Mouse (Mus musculus) olfactory bulb, adult 2 months (tissue): ENCODE results near the gene Adam8. TPM values are rescaled to one million over a fixed set of nuclear protein-coding genes. Genes with fewer than 3 reads are reported as not detected.

ENCODE experiments used
- H3K27ac ChIP-seq: fragments of 200-500 bp; 2 replicates; pipeline ENCODE4 v1.5.1; 2012; ENCODE audit warnings: low read depth, low read length; ENCODE audit not compliant: insufficient read depth
- H3K4me1 ChIP-seq: fragments of 200-500 bp; 2 replicates; pipeline ENCODE4 v1.6.1; 2012; ENCODE audit warnings: low read length; ENCODE audit not compliant: control insufficient read depth, insufficient read depth
- H3K4me3 ChIP-seq: fragments of 200-500 bp; 2 replicates; pipeline ENCODE4 v1.5.1; 2012; ENCODE audit warnings: mild to moderate bottlenecking, low read depth, low read length, moderate library complexity; ENCODE audit not compliant: insufficient read depth
- CTCF ChIP-seq: fragments of 200-500 bp; IDR thresholded peaks from 2 replicates; pipeline ENCODE4 v1.5.1; 2012; ENCODE audit warnings: low read depth, mild to moderate bottlenecking, low read length, moderate library complexity; ENCODE audit not compliant: insufficient read depth
- POLR2A ChIP-seq: fragments of 200-500 bp; IDR thresholded peaks from 2 replicates; pipeline ENCODE4 v1.6.1; 2012; ENCODE audit warnings: mild to moderate bottlenecking, low read depth, low read length, moderate library complexity; ENCODE audit not compliant: insufficient read depth
- WGBS: fragments of 180-500 bp; shearing (Covaris S2); methylation state at CpG from one replicate; pipeline ENCODE4 v1.1.7; 2018; 5-methylcytosine and 5-hydroxymethylcytosine counted together
- polyA plus RNA-seq: library from polyadenylated mRNA; stranded (reverse); fragments of >200 nt; gene quantifications from 2 replicates; pipeline ENCODE4 v1.2.4, GENCODE M21; 2012; ENCODE audit warnings: low replicate concordance; ENCODE audit not compliant: missing spikeins, insufficient read depth, insufficient read length

Gene Adam8
- polyA plus RNA-seq = not detected in 2 replicates

- no peaks in the 10 kb centered on the region for H3K4me1 ChIP-seq
- WGBS = 38% methylated on average over 7 of the region's 7 CpGs
- H3K27ac ChIP-seq = no peak within 1 kb of the TSS
- TF ChIP-seq POLR2A (no peak), CTCF (no peak)
- no peak within 1 kb of the TSS for H3K4me3 ChIP-seq
These were observed at the start of gene Adam8 for GRCm38 (mm10) chr7:139992406-139992805. Gene Adam8, minus strand, starts transcription at chr7:139992562.

GRCm38 (mm10) chr7:140037171-140037555, 44.8 kb upstream of the Adam8 start:
- H3K27ac ChIP-seq = no peak overlapping the region
- H3K4me1 ChIP-seq = peaks cover 12% of the 10 kb centered on the region
- TF ChIP-seq CTCF (no peak), POLR2A (no peak)
- 40% methylated on average over 3 of the region's 3 CpGs for WGBS
- H3K4me3 ChIP-seq = peak overlapping the region; percentile 86

- TF ChIP-seq POLR2A (peak; percentile 91), CTCF (no peak)
- peak within 1 kb of the TSS; percentile 86 for H3K4me3 ChIP-seq
- WGBS = under 1% methylated on average over 69 of the region's 69 CpGs
- peaks cover 12% of the 10 kb centered on the region for H3K4me1 ChIP-seq
- peak within 1 kb of the TSS; percentile 38; the same call in 1 of the 2 replicates for H3K27ac ChIP-seq
These were observed 44.2 kb upstream of the Adam8 start, which contains the start of the genes Zfp511 and Tubgcp2 for GRCm38 (mm10) chr7:140036281-140037170. Gene Zfp511, plus strand, starts transcription at chr7:140036391. Gene Tubgcp2, minus strand, starts transcription at chr7:140036669.

- peaks cover 12% of the 10 kb centered on the region for H3K4me1 ChIP-seq
- H3K4me3 ChIP-seq = peak overlapping the region; percentile 86
- H3K27ac ChIP-seq = no peak overlapping the region
- TF ChIP-seq CTCF (no peak), POLR2A (no peak)
- 10% methylated on average over 7 of the region's 7 CpGs for WGBS
These were observed 43.1 kb upstream of the Adam8 start for GRCm38 (mm10) chr7:140035456-140035855.

- Histone ChIP-seq H3K27ac (no peak overlapping the region), H3K4me3 (no peak overlapping the region), H3K4me1 (peaks cover 12% of the 10 kb centered on the region)
- 97% methylated on average over 9 of the region's 9 CpGs for whole genome bisulfite sequencing
- TF ChIP-seq CTCF (no peak), POLR2A (no peak)
These were observed 41.0 kb upstream of the Adam8 start for GRCm38 (mm10) chr7:140033386-140033785.

- TF ChIP-seq POLR2A (no peak), CTCF (no peak)
- H3K4me3 ChIP-seq = no peak overlapping the region
- H3K27ac ChIP-seq = no peak overlapping the region
- peaks cover 9% of the 10 kb centered on the region for H3K4me1 ChIP-seq
- WGBS = 93% methylated on average over 10 of the region's 10 CpGs
These were observed 40.0 kb upstream of the Adam8 start for GRCm38 (mm10) chr7:140032366-140032765.

- no peak for TF ChIP-seq CTCF
- Histone ChIP-seq H3K27ac (no peak overlapping the region), H3K4me3 (no peak overlapping the region), H3K4me1 (peaks cover 3% of the 10 kb centered on the region; the same call in 1 of the 2 replicates)
- 95% methylated on average over 12 of the region's 12 CpGs for WGBS
These were observed 39.4 kb upstream of the Adam8 start for GRCm38 (mm10) chr7:140031771-140032170.

- 96% methylated on average over 17 of the region's 17 CpGs for WGBS
- no peak overlapping the region for H3K27ac ChIP-seq
- no peaks in the 10 kb centered on the region for H3K4me1 ChIP-seq
- no peak for TF ChIP-seq POLR2A
- no peak for TF ChIP-seq CTCF
- H3K4me3 ChIP-seq = no peak overlapping the region
These were observed 19.0 kb upstream of the Adam8 start for GRCm38 (mm10) chr7:140011336-140011735.

- Histone ChIP-seq H3K27ac (no peak overlapping the region), H3K4me3 (no peak overlapping the region), H3K4me1 (no peaks in the 10 kb centered on the region)
- TF ChIP-seq CTCF (no peak), POLR2A (no peak)
- 97% methylated on average over 9 of the region's 9 CpGs for WGBS
These were observed 15.4 kb upstream of the Adam8 start for GRCm38 (mm10) chr7:140007781-140008180.
